In the genomic region with DNA sequence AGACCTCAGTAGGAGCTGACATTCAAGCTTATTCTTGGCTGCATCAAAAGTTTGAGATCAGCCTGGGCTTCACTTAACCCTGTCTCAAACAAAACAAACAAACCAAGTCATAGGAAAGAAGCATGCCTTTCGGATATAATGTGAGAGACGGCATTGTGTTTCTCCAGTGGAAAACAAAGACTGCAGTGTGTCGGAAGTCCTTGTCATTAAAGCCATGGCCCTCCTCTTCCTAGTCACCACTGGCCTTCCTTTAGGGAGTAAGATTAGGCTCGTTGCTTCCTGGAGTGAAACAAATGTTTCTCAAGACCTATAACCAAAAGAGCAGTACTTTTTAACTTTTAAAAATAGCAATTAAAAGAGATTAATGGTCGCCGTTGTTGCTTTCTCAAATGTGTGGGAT, we compare ENCODE assay signal across 12 mouse cellular contexts. TPM values are rescaled to one million over a fixed set of nuclear protein-coding genes. Genes with fewer than 3 reads are reported as not detected.
DNase-seq lines count a peak whose midpoint lies in the region; ATAC-seq and TF ChIP-seq lines count a peak whose summit lies in the region.
"Had no signal": no experiment of that assay in that cellular context is flagged by ENCODE, and none has a peak within 500 bp of the region (broad histone marks: within the 10 kb centered on the region; RNA-seq: fewer than 3 reads in every experiment).

No protein-coding gene starts in this region.

- H3K27me3 ChIP-seq in kidney, postnatal 0 days (ENCODE audit: insufficient read depth, low read length) = no peaks in the 10 kb centered on the region

- H3K4me3 ChIP-seq in kidney, postnatal 0 days (replicated peaks; ENCODE audit: low read depth, low read length) = no peak overlapping the region
- H3K4me3 ChIP-seq: erythroblast, embryonic 14.5 days had no signal

- no peak for TF ChIP-seq POLR2A in brain, embryonic 14.5 days (IDR thresholded peaks at IDR 0.05; ENCODE audit: borderline replicate concordance, extremely low read depth, insufficient read depth, insufficient read length, poor library complexity, severe bottlenecking)

- no peak overlapping the region for H3K9ac ChIP-seq in kidney, postnatal 0 days (ENCODE audit: low read depth, low read length)

- DNase-seq in kidney, adult 11 months = peak; percentile 24
- DNase-seq in kidney, postnatal 4 days = no peak
- DNase-seq in Muller cell, postnatal 12 days (ENCODE audit: inconsistent ontology term) = peak; percentile 80
- DNase-seq in brain, embryonic 14.5 days (ENCODE audit: low read depth) = peak; percentile 40
- peak; percentile 84 for DNase-seq in kidney, postnatal 0 days (ENCODE audit: low spot score)
- no peak for DNase-seq in urinary bladder, adult 18-20 months (ENCODE audit: low spot score in 2 of 2)
- DNase-seq in thymus, postnatal 4 days = no peak
- DNase-seq: cerebellum, adult 18-20 months; thymus, postnatal 25 days had no signal

- H3K4me1 ChIP-seq in kidney, postnatal 0 days (replicated peaks; ENCODE audit: insufficient read depth, low read length) = peaks cover 40% of the 10 kb centered on the region

- H3K36me3 ChIP-seq in kidney, postnatal 0 days (ENCODE audit: insufficient read depth, low read length) = no peaks in the 10 kb centered on the region

- 20% methylated on average over 6 of the region's 6 CpGs for WGBS in kidney, postnatal 0 days

- no peak for TF ChIP-seq CTCF in brain, embryonic 14.5 days (IDR thresholded peaks at IDR 0.05; ENCODE audit: borderline replicate concordance, extremely low read depth, insufficient read depth, insufficient read length)
- no peak for TF ChIP-seq CTCF in kidney, postnatal 0 days (IDR thresholded peaks at IDR 0.05; ENCODE audit: low read depth)

- H3K27ac ChIP-seq in kidney, postnatal 0 days = peak overlapping the region; percentile 72

- no peaks in the 10 kb centered on the region for H3K9me3 ChIP-seq in kidney, postnatal 0 days (replicated peaks; ENCODE audit: low read length)

- 0 out of 2 replicates have a peak overlapping the region, but pooled peaks have one; percentile 13 for H3K4me2 ChIP-seq in kidney, postnatal 0 days (ENCODE audit: low read length)
- H3K4me2 ChIP-seq: midbrain, embryonic 11.5 days had no signal

- no peak for ATAC-seq in kidney, postnatal 0 days (replicated peaks; ENCODE audit: low FRiP score, low read depth)
- ATAC-seq: activated CD4-positive, CD25-positive, alpha-beta regulatory T cell, adult 4 months had no signal

RNA-seq across cellular contexts. Expression of a gene that starts 13.6 kb away (rescaled TPM):
- polyA plus RNA-seq in brain, embryonic 14.5 days (2012; rRNA removed) = 156 and 174 TPM in 2 replicates
- 49.9 and 56.4 TPM in 2 replicates for polyA plus RNA-seq in kidney, postnatal 0 days (2015; fragmentation: Nextera tagmentation; extraction: Ambion mirVana)
- polyA plus RNA-seq: activated CD4-positive, CD25-positive, alpha-beta regulatory T cell, adult 4 months; erythroblast, embryonic 14.5 days had no signal

Comparison
In these comparisons a context has a peak if more than half of its experiments do, and no peak if none do; other contexts are left out.
1. DNase-seq: peak in kidney, adult 11 months (single experiment), Muller cell, postnatal 12 days (single experiment), brain, embryonic 14.5 days (single experiment) and kidney, postnatal 0 days (single experiment); none in kidney, postnatal 4 days (0 of 2), urinary bladder, adult 18-20 months (0 of 2) and thymus, postnatal 4 days (single experiment).